Mouse (Mus musculus): ENCODE data around the gene Olfr196.

DNA sequence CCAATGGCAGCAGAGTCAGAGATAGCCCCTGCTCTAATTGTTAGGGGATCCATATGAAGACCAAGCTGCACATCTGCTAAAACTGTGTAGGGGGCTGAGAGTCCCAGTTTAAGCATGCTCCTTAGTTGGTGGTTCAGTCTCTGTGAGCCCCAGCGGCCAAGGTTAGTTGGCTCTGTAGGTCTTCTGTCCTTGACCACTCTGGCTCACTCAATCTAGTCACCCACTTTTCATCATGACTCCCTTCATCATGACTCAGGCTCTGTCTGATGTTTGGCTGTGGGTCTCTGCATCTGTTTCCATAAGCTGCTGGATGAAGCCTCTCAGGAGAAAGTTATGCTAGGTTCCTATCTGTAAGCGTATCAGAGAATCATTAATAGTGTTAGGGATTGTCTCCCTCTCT is 18.3 kb downstream of the Olfr196 start:
- TF ChIP-seq GATA1 (IDR thresholded peaks at IDR 0.05; ENCODE audit: borderline replicate concordance, low read length): no peak
- no peak for TF ChIP-seq FLI1 (IDR thresholded peaks at IDR 0.05; ENCODE audit: low read length)

Measured in megakaryocyte, embryonic 14.5 days (primary cell).